Mouse (Mus musculus) urinary bladder, adult 18-20 months (tissue): ENCODE measurements around the gene Dhrs1.

Experiments
- DNase-seq, 2 experiments: peaks; one replicate each; pipeline ENCODE4 v3.0.0; 2022; ENCODE audit warnings: low spot score in 2 of 2, mixed read lengths in 2 of 2

Gene Dhrs1

GRCm38 (mm10) chr14:55721700-55722437, 23.6 kb downstream of the Dhrs1 start, which contains the start of gene Rabggta:
TSS of gene Rabggta (minus strand) at chr14:55722263.
- DNase-seq, result peak; percentile 89 to 94

- DNase-seq, result no peak
Measured at GRCm38 (mm10) chr14:55721076-55721475, 24.4 kb downstream of the Dhrs1 start.

DNA sequence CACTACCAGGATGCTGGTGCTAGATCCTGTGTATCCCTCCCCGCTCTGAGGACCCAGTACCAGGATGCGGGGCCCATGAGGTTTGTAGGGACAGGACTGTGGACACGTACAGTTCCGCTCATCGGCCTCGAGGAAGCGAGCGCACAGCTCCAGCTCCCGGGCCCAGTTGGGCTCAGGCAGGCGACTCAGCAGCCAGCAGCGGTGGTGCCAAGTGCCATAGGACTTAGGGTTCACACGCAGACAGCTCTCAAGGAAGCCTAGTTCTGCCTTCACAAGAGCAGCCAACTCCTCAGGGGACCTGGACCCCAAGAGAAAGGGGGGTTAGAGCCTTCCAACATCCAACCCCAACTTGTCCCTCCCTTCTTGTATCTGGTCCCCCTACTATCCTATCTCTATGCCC, 24.8 kb downstream of the Dhrs1 start:
- DNase-seq, result no peak

DNA sequence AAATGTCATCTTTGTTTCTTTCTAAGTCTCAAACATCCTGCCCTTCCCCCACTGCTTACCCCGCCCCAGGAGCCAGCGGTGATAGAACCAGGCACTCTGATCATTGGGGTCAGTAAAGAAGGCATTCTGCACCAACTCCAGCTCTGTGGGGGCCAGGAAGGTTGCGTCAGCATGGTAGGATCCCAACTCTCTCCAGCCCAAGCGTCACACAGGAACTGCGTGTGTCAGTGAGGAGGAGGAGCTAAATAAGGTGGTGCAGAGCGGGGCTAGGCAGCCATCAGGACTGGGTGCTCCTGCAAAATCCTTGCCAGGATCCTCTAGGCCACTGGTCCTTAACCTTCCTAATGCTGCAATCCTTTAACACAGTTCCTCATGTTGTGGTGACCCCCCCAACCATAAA, 25.8 kb downstream of the Dhrs1 start:
- no peak for DNase-seq

DNA sequence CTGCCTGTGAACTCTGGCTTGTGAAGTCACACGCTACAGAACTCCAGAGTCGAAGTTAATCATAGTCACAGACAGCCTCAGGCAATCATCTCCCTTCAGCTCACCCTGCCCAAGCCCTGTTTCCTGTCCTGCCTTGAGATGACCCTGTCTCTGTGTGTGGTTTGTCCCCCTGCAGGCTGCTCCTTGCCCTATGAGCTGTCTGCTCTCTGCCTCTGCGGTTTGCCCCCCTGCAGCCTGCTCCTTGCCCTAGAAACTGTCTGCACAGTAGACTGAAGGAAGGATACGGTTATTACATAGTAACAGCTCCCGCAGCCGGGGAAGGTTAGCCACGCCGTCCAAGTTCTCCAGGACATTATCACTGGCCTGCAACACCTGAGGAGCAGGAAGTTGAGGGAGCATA, 28.6 kb downstream of the Dhrs1 start:
- no peak for DNase-seq

DNA sequence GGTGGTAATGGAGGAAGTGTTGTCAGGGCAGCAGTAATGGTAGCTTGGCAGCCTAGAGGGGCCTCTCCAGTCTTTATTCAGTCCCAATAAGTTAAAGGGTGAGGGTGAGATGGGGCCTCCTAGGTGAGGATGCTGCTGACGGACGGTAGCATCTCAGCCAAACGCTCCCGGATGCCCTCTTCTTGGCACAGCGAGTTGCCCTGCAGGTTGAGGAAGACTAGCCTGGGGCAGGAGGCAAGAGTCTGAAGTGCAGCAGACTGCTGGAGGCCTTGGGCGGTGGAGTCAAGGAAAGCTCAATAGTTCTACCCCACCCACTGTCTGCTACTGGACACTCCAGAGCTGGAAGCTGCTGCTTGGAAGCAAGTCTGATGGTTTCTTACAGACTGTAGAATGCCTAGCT, 29.2 kb downstream of the Dhrs1 start:
- no peak for DNase-seq

GRCm38 (mm10) chr14:55714893-55715292, 30.6 kb downstream of the Dhrs1 start:
- peak in 1 of 2 experiments; percentile 41 for DNase-seq

DNA sequence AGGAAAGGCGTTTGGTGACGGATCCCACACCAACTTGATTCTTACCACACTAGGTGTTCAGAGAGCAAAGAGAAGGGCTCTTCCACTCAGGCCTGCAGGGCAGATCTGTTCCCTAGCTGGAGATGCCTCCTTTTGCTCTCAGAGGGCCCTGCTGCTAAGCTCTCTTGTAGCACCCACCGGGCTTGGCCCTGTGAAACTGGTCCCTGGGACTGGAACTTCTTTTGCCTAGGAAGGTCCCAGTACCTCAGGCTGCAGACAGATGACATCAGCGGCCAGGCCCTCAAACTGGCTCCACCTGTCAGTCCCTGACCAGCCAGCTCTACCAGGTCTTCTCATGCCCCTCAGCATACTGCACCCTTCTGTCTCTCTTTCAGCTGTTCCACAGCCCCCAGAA, 31.8 kb downstream of the Dhrs1 start, which contains the start of gene Tgm1:
Tgm1 (minus strand) TSS at position 198 of the 394 bp plus-strand sequence.
- no peak for DNase-seq

- peak in 1 of 2 experiments; percentile 66 for DNase-seq
Measured at GRCm38 (mm10) chr14:55713007-55713728, 32.3 kb downstream of the Dhrs1 start.

GRCm38 (mm10) chr14:55711786-55712185, 33.7 kb downstream of the Dhrs1 start:
- DNase-seq, result no peak

DNA sequence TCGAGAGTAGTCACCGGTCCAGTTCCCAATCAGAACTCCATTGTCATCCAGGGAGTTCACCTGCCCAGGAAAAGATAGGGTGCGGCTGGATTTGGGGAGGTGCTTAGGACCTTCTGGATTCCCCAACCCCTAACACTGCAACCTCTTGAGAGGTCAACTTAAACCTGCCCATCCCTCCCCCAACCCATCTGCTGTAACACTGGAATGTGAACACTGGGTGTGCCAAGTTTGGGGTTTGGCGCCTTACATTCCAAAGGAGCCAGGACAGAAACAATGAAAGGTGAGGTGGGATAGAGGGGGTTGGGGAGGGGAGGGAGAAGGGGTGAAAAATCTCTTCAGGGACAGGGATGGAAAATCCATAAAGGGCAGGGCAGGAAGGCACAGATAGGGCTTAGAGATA, 36.0 kb downstream of the Dhrs1 start:
- no peak for DNase-seq

DNA sequence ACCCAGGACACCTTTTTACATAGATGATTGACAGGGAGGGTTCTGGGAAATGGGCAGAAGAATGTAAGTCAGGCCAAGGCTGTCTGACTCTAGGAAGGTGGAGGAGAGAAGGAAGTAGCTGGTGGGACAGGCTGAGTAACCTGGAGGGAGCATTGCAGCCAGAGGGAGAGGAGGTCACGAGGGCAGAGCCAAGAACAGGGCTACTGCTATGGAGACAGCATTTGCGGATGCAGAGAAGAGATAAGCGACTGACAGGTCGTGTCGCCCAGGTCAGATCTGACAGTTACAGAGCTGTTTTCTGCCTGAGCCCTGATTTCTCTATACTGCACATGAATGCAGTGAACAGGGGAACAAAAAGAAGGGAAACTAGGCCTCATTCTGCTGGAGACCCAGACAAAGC, 38.1 kb downstream of the Dhrs1 start:
- no peak for DNase-seq

GRCm38 (mm10) chr14:55706051-55706600, 39.4 kb downstream of the Dhrs1 start:
- DNase-seq, result no peak

DNA sequence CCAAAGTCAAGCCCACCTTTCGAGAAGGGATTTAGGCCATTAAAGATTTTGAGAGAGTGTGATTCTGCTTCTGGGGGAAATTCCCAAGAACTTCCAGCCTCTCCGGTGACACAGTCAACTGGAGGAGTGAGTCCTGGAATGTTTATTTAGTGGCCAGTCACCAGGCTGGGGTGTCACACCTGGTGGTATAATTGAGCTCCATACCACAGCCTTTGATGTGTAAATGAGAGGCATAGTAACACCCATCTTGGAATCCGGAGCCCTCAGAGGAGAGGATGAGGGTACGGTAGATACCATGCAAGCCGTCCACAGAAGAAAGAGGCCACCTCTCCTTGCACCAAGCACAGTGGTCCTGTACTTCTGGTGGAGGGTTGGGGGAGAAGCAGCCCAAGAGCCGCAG, 42.7 kb downstream of the Dhrs1 start:
- DNase-seq, result no peak

GRCm38 (mm10) chr14:55701131-55701530, 44.4 kb downstream of the Dhrs1 start:
- DNase-seq, result no peak

- DNase-seq, result no peak
Measured at GRCm38 (mm10) chr14:55697226-55697625, 48.3 kb downstream of the Dhrs1 start.

GRCm38 (mm10) chr14:55689433-55689832, 56.1 kb downstream of the Dhrs1 start:
- DNase-seq, result no peak
